Mouse (Mus musculus): ENCODE measurements at regions not wholly inside any gene's neighbourhood (a gene's known extent, or its start where the extent isn't known, plus 50 kb on each side); places are given as distances from the start of the nearest gene placed in this dataset.

DNA sequence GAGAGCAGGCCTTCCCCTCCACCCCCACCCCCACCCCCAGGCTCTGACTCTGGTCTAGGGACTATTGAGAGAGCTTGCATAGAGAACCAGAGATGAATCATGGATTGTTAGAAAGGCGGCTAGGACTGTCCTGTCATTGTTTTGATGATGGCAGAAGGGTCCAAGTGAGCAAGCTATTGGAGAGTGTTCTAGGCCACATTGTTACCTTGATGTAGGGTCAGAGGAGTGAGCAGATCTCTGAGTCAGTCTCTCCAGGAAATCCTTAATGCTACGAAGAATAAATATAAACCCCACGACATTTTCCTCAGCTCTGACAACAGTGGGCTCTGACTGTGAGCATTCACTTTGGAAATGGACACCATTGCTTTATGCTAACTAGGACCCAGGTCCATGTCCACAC is 144.9 kb downstream of the Hibadh start:
- no peak overlapping the region for H3K27ac ChIP-seq
- no peak for DNase-seq (ENCODE audit: low read depth in 3 of 3, low spot score in 3 of 3)
- H3K9ac ChIP-seq (replicated peaks): no peak overlapping the region
- no peak overlapping the region for H3K4me3 ChIP-seq (ENCODE audit: insufficient read depth in 1 of 2, low read depth in 2 of 2, low read length in 2 of 2)
- no peaks in the 10 kb centered on the region for H3K27me3 ChIP-seq (ENCODE audit: control insufficient read depth, insufficient read depth, low read length)
- 49% methylated on average over 3 of the region's 3 CpGs for WGBS (ENCODE audit: insufficient replicate concordance)
- no peaks in the 10 kb centered on the region for H3K4me1 ChIP-seq (replicated peaks; ENCODE audit: control insufficient read depth in 2 of 2, insufficient read depth in 2 of 2, low read length in 1 of 2)
- no peak for ATAC-seq (ENCODE audit: insufficient read depth)
- TF ChIP-seq CTCF (IDR thresholded peaks at IDR 0.05; ENCODE audit: low read depth) (no peak), EP300 (IDR thresholded peaks at IDR 0.05; ENCODE audit: low read depth) (no peak)
- no peak overlapping the region for H3K4me2 ChIP-seq (ENCODE audit: low read depth)
- H3K36me3 ChIP-seq (replicated peaks; ENCODE audit: control insufficient read depth, insufficient read depth, low read depth): no peaks in the 10 kb centered on the region
- H3K9me3 ChIP-seq (ENCODE audit: control insufficient read depth, low read length): no peaks in the 10 kb centered on the region

DNA sequence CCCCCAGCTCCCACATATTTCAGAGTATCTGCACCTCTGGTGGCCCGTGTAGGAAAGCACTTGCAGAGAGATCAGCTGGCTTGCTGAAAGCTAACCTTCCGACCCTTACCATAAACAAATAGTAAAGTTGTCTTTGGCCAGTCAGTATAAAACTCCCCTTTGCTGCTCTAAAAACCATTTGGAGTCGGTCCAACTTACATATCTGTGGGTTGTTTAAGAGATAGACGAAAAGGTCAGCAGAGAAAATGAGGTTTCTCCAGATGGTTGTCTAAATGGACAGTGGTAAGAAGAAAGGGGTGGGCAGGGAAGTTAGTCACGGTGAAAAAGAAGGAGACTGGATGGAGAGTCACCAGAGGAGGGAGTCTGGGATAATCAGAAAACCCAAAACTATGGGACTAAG is 144.3 kb downstream of the Hibadh start:
- no peak overlapping the region for H3K9ac ChIP-seq (replicated peaks)
- no peak overlapping the region for H3K4me2 ChIP-seq (ENCODE audit: low read depth)
- H3K36me3 ChIP-seq (replicated peaks; ENCODE audit: control insufficient read depth, insufficient read depth, low read depth): no peaks in the 10 kb centered on the region
- no peak overlapping the region for H3K27ac ChIP-seq
- TF ChIP-seq EP300 (IDR thresholded peaks at IDR 0.05; ENCODE audit: low read depth) (no peak), CTCF (IDR thresholded peaks at IDR 0.05; ENCODE audit: low read depth) (no peak)
- H3K9me3 ChIP-seq (ENCODE audit: control insufficient read depth, low read length): no peaks in the 10 kb centered on the region
- no peaks in the 10 kb centered on the region for H3K27me3 ChIP-seq (ENCODE audit: control insufficient read depth, insufficient read depth, low read length)
- no peak for ATAC-seq (ENCODE audit: insufficient read depth)
- DNase-seq (ENCODE audit: low read depth in 3 of 3, low spot score in 3 of 3): no peak
- H3K4me3 ChIP-seq (ENCODE audit: insufficient read depth in 1 of 2, low read depth in 2 of 2, low read length in 2 of 2): no peak overlapping the region
- 50% methylated on average over 5 of the region's 5 CpGs for WGBS (ENCODE audit: insufficient replicate concordance)
- no peaks in the 10 kb centered on the region for H3K4me1 ChIP-seq (replicated peaks; ENCODE audit: control insufficient read depth in 2 of 2, insufficient read depth in 2 of 2, low read length in 1 of 2)
